Mouse (Mus musculus) midbrain, embryonic 13.5 days (tissue): ENCODE results near the gene Tnfrsf19. TPM values are rescaled to one million over a fixed set of nuclear protein-coding genes. Genes with fewer than 3 reads are reported as not detected.

Source experiments
- ATAC-seq: fragments of 200-750 bp; cut with Nextera tagmentation; 2 replicates; pipeline ENCODE4 v1.8.0; 2017; ENCODE audit warnings: mild to moderate bottlenecking, moderate TSS enrichment, moderate library complexity
- H3K27ac ChIP-seq: fragments of 300-500 bp; sonication (generic); 2 replicates; pipeline ENCODE4 v1.5.1; 2015; ENCODE audit warnings: inconsistent platforms, mild to moderate bottlenecking, moderate library complexity
- H3K27me3 ChIP-seq: fragments of 300-500 bp; sonication (generic); 2 replicates; pipeline ENCODE4 v1.6.1; 2015; ENCODE audit warnings: mild to moderate bottlenecking, inconsistent platforms
- H3K36me3 ChIP-seq: fragments of 300-500 bp; sonication (generic); 2 replicates; pipeline ENCODE4 v1.6.1; 2015; ENCODE audit warnings: mild to moderate bottlenecking, inconsistent platforms
- H3K4me1 ChIP-seq: fragments of 300-500 bp; sonication (generic); replicated peaks from 2 replicates; pipeline ENCODE4 v1.6.1; 2015; ENCODE audit warnings: inconsistent platforms
- H3K4me2 ChIP-seq: fragments of 300-500 bp; sonication (generic); replicated peaks from 2 replicates; pipeline ENCODE4 v1.6.1; 2015; ENCODE audit warnings: moderate library complexity, mild to moderate bottlenecking, inconsistent platforms
- H3K4me3 ChIP-seq: fragments of 300-500 bp; sonication (generic); replicated peaks from 2 replicates; pipeline ENCODE4 v1.5.1; 2015; ENCODE audit warnings: mild to moderate bottlenecking, inconsistent platforms
- H3K9ac ChIP-seq: fragments of 300-500 bp; sonication (generic); replicated peaks from 2 replicates; pipeline ENCODE4 v1.6.1; 2015; ENCODE audit warnings: mild to moderate bottlenecking, inconsistent platforms
- H3K9me3 ChIP-seq: fragments of 300-500 bp; sonication (generic); 2 replicates; pipeline ENCODE4 v1.6.1; 2016; ENCODE audit warnings: mild to moderate bottlenecking, inconsistent platforms
- WGBS: fragments of 180-500 bp; shearing (Covaris S2); methylation state at CpG from one replicate; pipeline ENCODE4 v1.1.7; 2015; 5-methylcytosine and 5-hydroxymethylcytosine counted together
- polyA plus RNA-seq: library from polyadenylated mRNA; unstranded; fragments of >200 nt; fragmentation: Nextera tagmentation; extraction: Ambion mirVana; gene quantifications from 2 replicates; pipeline ENCODE4 v1.2.1, GENCODE M21; 2015

Gene Tnfrsf19
- polyA plus RNA-seq, 1 experiment from 2014 or later, result 45.4 TPM

GRCm38 (mm10) chr14:61019880-61020279, 26.4 kb downstream of the Tnfrsf19 start:
- Histone ChIP-seq H3K36me3 (peaks cover 9% of the 10 kb centered on the region; the same call in 1 of the 2 replicates), H3K4me2 (no peak overlapping the region), H3K27ac (no peak overlapping the region), H3K9me3 (no peaks in the 10 kb centered on the region), H3K9ac (no peak overlapping the region), H3K4me1 (peaks cover 22% of the 10 kb centered on the region), H3K4me3 (no peak overlapping the region), H3K27me3 (peaks cover 5% of the 10 kb centered on the region; the same call in 1 of the 2 replicates)
- ATAC-seq, result no peak
- WGBS, result 96% methylated on average over 1 of the region's 1 CpGs

DNA sequence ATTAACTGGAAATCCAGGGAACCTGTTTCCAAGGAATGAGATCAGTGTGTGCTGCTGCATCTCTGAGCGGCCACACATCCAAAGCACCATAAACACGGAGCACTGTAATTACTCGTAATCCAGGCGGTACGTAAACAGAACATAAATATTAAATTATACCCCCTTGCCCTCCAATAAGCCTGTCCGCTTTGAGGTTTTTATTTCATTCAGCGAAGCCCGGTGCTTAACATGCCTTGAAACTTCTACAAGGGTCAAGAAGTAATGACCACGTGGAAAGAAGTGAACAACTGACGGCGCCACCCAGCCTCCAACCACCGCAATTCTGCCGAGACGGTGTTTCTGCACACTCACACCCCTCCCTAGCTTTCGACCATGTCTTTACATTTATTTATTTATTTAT, 31.7 kb downstream of the Tnfrsf19 start:
- Histone ChIP-seq H3K4me1 (peaks cover 45% of the 10 kb centered on the region), H3K9me3 (no peaks in the 10 kb centered on the region), H3K4me3 (no peak overlapping the region), H3K36me3 (no peaks in the 10 kb centered on the region), H3K4me2 (no peak overlapping the region), H3K9ac (no peak overlapping the region), H3K27me3 (peaks cover 24% of the 10 kb centered on the region), H3K27ac (no peak overlapping the region)
- 79% methylated on average over 15 of the region's 15 CpGs for WGBS
- ATAC-seq, result no peak

GRCm38 (mm10) chr14:61012397-61012931, 33.8 kb downstream of the Tnfrsf19 start:
- under 1% methylated on average over 17 of the region's 17 CpGs for WGBS

GRCm38 (mm10) chr14:61011621-61012174, 34.6 kb downstream of the Tnfrsf19 start:
- Histone ChIP-seq H3K4me2 (0 out of 2 replicates have a peak overlapping the region, but pooled peaks have one; percentile 2), H3K36me3 (no peaks in the 10 kb centered on the region), H3K27ac (peak overlapping the region; percentile 68; the same call in 1 of the 2 replicates), H3K4me1 (peaks cover 28% of the 10 kb centered on the region), H3K9me3 (no peaks in the 10 kb centered on the region), H3K4me3 (no peak overlapping the region), H3K9ac (no peak overlapping the region), H3K27me3 (peaks cover 27% of the 10 kb centered on the region)
- 0 out of 2 replicates have a peak, but pooled peaks have one; percentile 15 for ATAC-seq
- 43% methylated on average over 8 of the region's 8 CpGs for WGBS

More at GRCm38 (mm10) chr14:61012397-61012931, 33.8 kb downstream of the Tnfrsf19 start:
- ATAC-seq, result peak; percentile 97
- H3K4me3 ChIP-seq, result peak overlapping the region; percentile 25
- peaks cover 30% of the 10 kb centered on the region for H3K27me3 ChIP-seq
- H3K9ac ChIP-seq, result peak overlapping the region; percentile 44; the same call in 1 of the 2 replicates
- H3K9me3 ChIP-seq, result no peaks in the 10 kb centered on the region
- H3K4me2 ChIP-seq, result peak overlapping the region; percentile 53
- peak overlapping the region; percentile 68 for H3K27ac ChIP-seq
- peaks cover 35% of the 10 kb centered on the region for H3K4me1 ChIP-seq
- H3K36me3 ChIP-seq, result no peaks in the 10 kb centered on the region

GRCm38 (mm10) chr14:61005127-61005837, 41.0 kb downstream of the Tnfrsf19 start:
- Histone ChIP-seq H3K27ac (peak overlapping the region; percentile 41), H3K4me2 (no peak overlapping the region; the same call in 1 of the 2 replicates), H3K9me3 (no peaks in the 10 kb centered on the region), H3K27me3 (peaks cover 8% of the 10 kb centered on the region; the same call in 1 of the 2 replicates), H3K4me1 (peaks cover 18% of the 10 kb centered on the region), H3K9ac (no peak overlapping the region), H3K4me3 (no peak overlapping the region), H3K36me3 (no peaks in the 10 kb centered on the region)
- WGBS, result 5% methylated on average over 17 of the region's 17 CpGs
- ATAC-seq, result peak; percentile 90

GRCm38 (mm10) chr14:61003676-61004075, 42.6 kb downstream of the Tnfrsf19 start:
- Histone ChIP-seq H3K9me3 (no peaks in the 10 kb centered on the region), H3K4me2 (no peak overlapping the region), H3K4me1 (peaks cover 18% of the 10 kb centered on the region), H3K36me3 (no peaks in the 10 kb centered on the region), H3K27me3 (peaks cover 8% of the 10 kb centered on the region; the same call in 1 of the 2 replicates), H3K27ac (no peak overlapping the region), H3K4me3 (no peak overlapping the region), H3K9ac (no peak overlapping the region)
- no peak for ATAC-seq
- WGBS, result 87% methylated on average over 6 of the region's 6 CpGs

- no peak for ATAC-seq
- Histone ChIP-seq H3K4me1 (peaks cover 22% of the 10 kb centered on the region), H3K9ac (no peak overlapping the region), H3K27ac (no peak overlapping the region), H3K9me3 (no peaks in the 10 kb centered on the region), H3K36me3 (no peaks in the 10 kb centered on the region), H3K4me2 (no peak overlapping the region), H3K27me3 (no peaks in the 10 kb centered on the region), H3K4me3 (no peak overlapping the region)
- WGBS, result 84% methylated on average over 5 of the region's 5 CpGs
Measured at GRCm38 (mm10) chr14:61000072-61000471, 46.2 kb downstream of the Tnfrsf19 start.

DNA sequence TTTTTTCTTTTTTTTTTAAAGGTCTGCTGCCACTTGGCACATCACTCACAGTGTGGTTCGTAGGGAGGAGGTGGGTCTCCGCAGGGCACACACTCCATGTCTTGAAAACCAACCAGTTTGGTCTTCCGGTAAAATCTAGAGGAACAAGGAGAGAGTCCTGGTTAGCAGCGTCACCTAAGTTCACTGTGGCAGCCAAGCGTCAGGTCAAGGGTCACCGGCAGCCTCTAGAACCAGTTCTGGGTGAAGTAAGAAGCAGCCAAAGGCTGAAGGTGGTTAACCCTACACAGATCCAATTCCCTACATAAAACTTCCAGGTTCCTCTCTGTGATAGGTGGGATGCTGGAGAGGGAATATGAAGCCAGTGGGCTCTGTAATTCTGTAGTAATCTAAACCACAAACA, 49.7 kb downstream of the Tnfrsf19 start:
- no peaks in the 10 kb centered on the region for H3K9me3 ChIP-seq
- H3K27ac ChIP-seq, result no peak overlapping the region
- 75% methylated on average over 6 of the region's 6 CpGs for WGBS
- H3K4me2 ChIP-seq, result no peak overlapping the region
- H3K9ac ChIP-seq, result no peak overlapping the region
- no peaks in the 10 kb centered on the region for H3K36me3 ChIP-seq
- no peak for ATAC-seq
- H3K4me1 ChIP-seq, result peaks cover 34% of the 10 kb centered on the region
- H3K4me3 ChIP-seq, result no peak overlapping the region
- no peaks in the 10 kb centered on the region for H3K27me3 ChIP-seq

DNA sequence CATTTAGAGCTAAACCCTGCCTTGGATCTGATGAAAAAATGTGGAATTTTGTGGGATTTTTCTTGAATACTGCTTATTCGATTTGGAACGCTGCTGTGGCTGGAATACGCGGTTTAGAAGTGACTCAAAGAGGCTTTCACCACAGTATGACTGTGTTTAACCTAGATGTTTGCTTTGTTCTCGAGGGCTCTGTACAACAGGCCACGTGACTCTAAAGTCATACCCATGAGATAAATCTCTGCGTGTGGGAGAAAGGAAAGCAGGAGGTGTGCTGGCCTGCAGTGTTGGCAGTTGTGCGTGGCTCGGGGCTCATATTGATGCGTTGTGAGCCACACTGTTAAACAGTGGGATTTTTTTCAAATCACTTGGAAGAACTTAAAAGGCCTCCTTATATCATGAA, 52.8 kb downstream of the Tnfrsf19 start:
- WGBS, result 76% methylated on average over 10 of the region's 10 CpGs
- Histone ChIP-seq H3K9me3 (no peaks in the 10 kb centered on the region), H3K4me2 (no peak overlapping the region), H3K4me3 (no peak overlapping the region), H3K27ac (no peak overlapping the region), H3K4me1 (peaks cover 41% of the 10 kb centered on the region), H3K27me3 (no peaks in the 10 kb centered on the region), H3K36me3 (no peaks in the 10 kb centered on the region), H3K9ac (no peak overlapping the region)
- no peak for ATAC-seq

- Histone ChIP-seq H3K4me2 (no peak overlapping the region), H3K36me3 (no peaks in the 10 kb centered on the region), H3K27ac (no peak overlapping the region), H3K27me3 (no peaks in the 10 kb centered on the region), H3K4me1 (peaks cover 45% of the 10 kb centered on the region), H3K4me3 (no peak overlapping the region), H3K9me3 (no peaks in the 10 kb centered on the region), H3K9ac (no peak overlapping the region)
- 89% methylated on average over 3 of the region's 3 CpGs for WGBS
- ATAC-seq, result no peak
Measured at GRCm38 (mm10) chr14:60993092-60993491, 53.2 kb downstream of the Tnfrsf19 start.

DNA sequence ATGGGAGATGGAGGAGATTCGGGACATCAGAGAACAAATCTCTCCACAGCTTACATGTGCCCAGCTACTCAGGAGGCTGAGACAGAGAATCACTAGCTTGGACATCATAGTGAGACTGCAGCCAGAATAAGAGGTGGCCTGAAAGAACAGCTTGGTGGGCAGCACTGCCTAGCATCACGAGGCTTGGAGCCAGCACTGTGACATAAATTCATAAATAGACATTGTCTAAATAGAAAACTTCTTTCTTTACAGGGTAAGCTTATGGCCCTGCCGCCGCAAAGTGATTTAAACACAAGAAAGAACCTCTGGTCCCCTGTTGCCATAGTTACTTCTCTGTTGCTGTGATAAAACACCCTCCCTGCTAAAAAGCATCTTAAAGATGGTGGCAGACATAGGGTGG, 54.1 kb downstream of the Tnfrsf19 start:
- no peak for ATAC-seq
- H3K4me3 ChIP-seq, result no peak overlapping the region
- no peak overlapping the region for H3K27ac ChIP-seq
- no peaks in the 10 kb centered on the region for H3K36me3 ChIP-seq
- no peaks in the 10 kb centered on the region for H3K9me3 ChIP-seq
- H3K4me1 ChIP-seq, result peaks cover 53% of the 10 kb centered on the region
- H3K9ac ChIP-seq, result no peak overlapping the region
- 68% methylated on average over 4 of the region's 4 CpGs for WGBS
- H3K4me2 ChIP-seq, result no peak overlapping the region
- H3K27me3 ChIP-seq, result no peaks in the 10 kb centered on the region

- H3K36me3 ChIP-seq, result no peaks in the 10 kb centered on the region
- no peaks in the 10 kb centered on the region for H3K27me3 ChIP-seq
- WGBS, result 33% methylated on average over 6 of the region's 6 CpGs
- no peak overlapping the region for H3K27ac ChIP-seq
- peaks cover 47% of the 10 kb centered on the region for H3K4me1 ChIP-seq
- no peaks in the 10 kb centered on the region for H3K9me3 ChIP-seq
- no peak for ATAC-seq
- no peak overlapping the region for H3K4me2 ChIP-seq
- H3K9ac ChIP-seq, result no peak overlapping the region
- H3K4me3 ChIP-seq, result no peak overlapping the region
Measured at GRCm38 (mm10) chr14:60988228-60988627, 58.1 kb downstream of the Tnfrsf19 start.
